8 mouse cellular contexts compared by ENCODE assay signal in genomic region chr10:85624504-85625169, GRCm38 (mm10).
A peak's percentile ranks its signal among the peaks of the same experiment; 100 is the strongest.
DNase-seq lines count a peak whose midpoint lies in the region; ATAC-seq and TF ChIP-seq lines count a peak whose summit lies in the region.

No protein-coding gene starts in this region.

- peak; percentile 40 for TF ChIP-seq RAD21 in CH12.LX (IDR thresholded peaks at IDR 0.05; ENCODE audit: low read depth, low read length)

- 3% methylated on average over 31 of the region's 31 CpGs for WGBS in forebrain, embryonic 16.5 days
- 4% methylated on average over 31 of the region's 31 CpGs for WGBS in hindbrain, embryonic 11.5 days
- WGBS in lung, adult 2 months = 6% methylated on average over 31 of the region's 31 CpGs
- 2% methylated on average over 31 of the region's 31 CpGs for WGBS in olfactory bulb, adult 2 months

- no peak for TF ChIP-seq EP300 in CH12.LX (IDR thresholded peaks at IDR 0.05; ENCODE audit: low read length)

- H3K36me3 ChIP-seq in CH12.LX (replicated peaks in 1 of 2; ENCODE audit: control insufficient read depth in 1 of 2, insufficient read depth in 1 of 2, low read length in 1 of 2) = peaks cover 0 to 65% of the 10 kb centered on the region in 2 experiments
- H3K36me3 ChIP-seq in forebrain, embryonic 16.5 days (ENCODE audit: control insufficient read depth, insufficient read depth) = no peaks in the 10 kb centered on the region
- H3K36me3 ChIP-seq in hindbrain, embryonic 11.5 days (ENCODE audit: control insufficient read depth, insufficient read depth, low read length) = no peaks in the 10 kb centered on the region

- no peak for DNase-seq in CH12.LX (ENCODE audit: extremely low read depth)
- DNase-seq in cerebellum, adult 11 months = peak; percentile 67
- DNase-seq in hindbrain, embryonic 11.5 days (ENCODE audit: low spot score) = peak; percentile 71
- DNase-seq in layer of hippocampus, adult 9-10 months (ENCODE audit: low spot score) = peak; percentile 31
- peak; percentile 19 for DNase-seq in lung, adult 2 months
- DNase-seq in thymus, postnatal 36 days = peak; percentile 22 to 30

- dilution Hi-C loops in CH12.LX (cut with MboI; ENCODE audit: extremely low pct_ligation_motif_present, extremely low pct_unique_long_range_greater_than_20kb, low sequenced_read_pairs) = no loop called here

- peak; percentile 88 for ATAC-seq in forebrain, embryonic 16.5 days
- ATAC-seq in hindbrain, embryonic 11.5 days (ENCODE audit: low FRiP score) = peak; percentile 77

- H3K4me3 ChIP-seq in CH12.LX (replicated peaks in 1 of 3; ENCODE audit: low read depth in 2 of 3, low read length in 2 of 3, poor library complexity in 1 of 3) = no peak overlapping the region
- peak overlapping the region; percentile 39 for H3K4me3 ChIP-seq in forebrain, embryonic 16.5 days (replicated peaks; ENCODE audit: low read length)
- H3K4me3 ChIP-seq in hindbrain, embryonic 11.5 days (ENCODE audit: low read depth, low read length) = peak overlapping the region; percentile 15; the same call in 1 of the 2 replicates
- peak overlapping the region; percentile 25 for H3K4me3 ChIP-seq in lung, adult 2 months (replicated peaks; ENCODE audit: extremely low read depth, low read depth, low read length)
- peak overlapping the region; percentile 45 for H3K4me3 ChIP-seq in olfactory bulb, adult 2 months (ENCODE audit: insufficient read depth, low read depth, low read length)

- H3K4me2 ChIP-seq in CH12.LX (ENCODE audit: insufficient read depth, low read depth, poor library complexity, severe bottlenecking) = no peak overlapping the region
- H3K4me2 ChIP-seq in forebrain, embryonic 16.5 days (ENCODE audit: low read length) = peak overlapping the region; percentile 54
- H3K4me2 ChIP-seq in hindbrain, embryonic 11.5 days (replicated peaks; ENCODE audit: low read depth, low read length) = peak overlapping the region; percentile 24

- H3K9ac ChIP-seq in CH12.LX (ENCODE audit: insufficient read depth, low read depth) = no peak overlapping the region
- peak overlapping the region; percentile 20 for H3K9ac ChIP-seq in forebrain, embryonic 16.5 days (replicated peaks; ENCODE audit: low read depth, low read length)
- H3K9ac ChIP-seq in hindbrain, embryonic 11.5 days (ENCODE audit: low read depth, low read length) = no peak overlapping the region

- H3K27ac ChIP-seq in CH12.LX (ENCODE audit: insufficient read depth, low read depth) = no peak overlapping the region
- no peak overlapping the region for H3K27ac ChIP-seq in forebrain, embryonic 16.5 days (ENCODE audit: low read length)
- H3K27ac ChIP-seq in hindbrain, embryonic 11.5 days (ENCODE audit: low read depth, low read length) = no peak overlapping the region
- no peak overlapping the region for H3K27ac ChIP-seq in olfactory bulb, adult 2 months (ENCODE audit: insufficient read depth, low read depth, low read length)

- in situ Hi-C loops in CH12.LX (cut with MboI; ENCODE audit: low pct_ligation_motif_present, low pct_unique_long_range_greater_than_20kb, low sequenced_read_pairs) = no loop called here

- no peaks in the 10 kb centered on the region for H3K9me3 ChIP-seq in CH12.LX (replicated peaks; ENCODE audit: low read length)
- no peaks in the 10 kb centered on the region for H3K9me3 ChIP-seq in forebrain, embryonic 16.5 days (ENCODE audit: control insufficient read depth, low read length)
- H3K9me3 ChIP-seq in hindbrain, embryonic 11.5 days (ENCODE audit: control insufficient read depth, low read length) = no peaks in the 10 kb centered on the region

- no peak for TF ChIP-seq POLR2A in CH12.LX (IDR thresholded peaks at IDR 0.05; ENCODE audit: low read depth, low read length)
- TF ChIP-seq POLR2A in lung, adult 2 months (IDR thresholded peaks at IDR 0.05; ENCODE audit: borderline replicate concordance, extremely low read depth, low read depth, low read length) = no peak
- TF ChIP-seq POLR2A in olfactory bulb, adult 2 months (IDR thresholded peaks at IDR 0.05; ENCODE audit: insufficient read depth, low read depth, low read length) = no peak

- H3K79me2 ChIP-seq in CH12.LX (replicated peaks; ENCODE audit: control insufficient read depth, extremely low read depth, insufficient read depth, poor library complexity, severe bottlenecking) = no peaks in the 10 kb centered on the region

- H3K27me3 ChIP-seq in CH12.LX (replicated peaks) = no peaks in the 10 kb centered on the region
- H3K27me3 ChIP-seq in forebrain, embryonic 16.5 days (replicated peaks; ENCODE audit: control insufficient read depth, insufficient read depth, low read length) = no peaks in the 10 kb centered on the region
- H3K27me3 ChIP-seq in hindbrain, embryonic 11.5 days (ENCODE audit: control insufficient read depth, insufficient read depth, low read length) = no peaks in the 10 kb centered on the region

- H3K4me1 ChIP-seq in CH12.LX (ENCODE audit: control insufficient read depth in 1 of 2, insufficient read depth in 2 of 2) = peaks cover 0 to 22% of the 10 kb centered on the region in 2 experiments; a peak in 2 of 4 replicates
- H3K4me1 ChIP-seq in forebrain, embryonic 16.5 days (replicated peaks; ENCODE audit: control insufficient read depth, insufficient read depth, low read length) = peaks cover 3% of the 10 kb centered on the region; the same call in 1 of the 2 replicates
- H3K4me1 ChIP-seq in hindbrain, embryonic 11.5 days (replicated peaks; ENCODE audit: control insufficient read depth, insufficient read depth, low read length) = no peaks in the 10 kb centered on the region
- 0 out of 2 replicates have a peak, but pooled peaks cover 3% of the 10 kb centered on the region for H3K4me1 ChIP-seq in lung, adult 2 months (ENCODE audit: control insufficient read depth, insufficient read depth, low read length)
- peaks cover 5% of the 10 kb centered on the region; the same call in 1 of the 2 replicates for H3K4me1 ChIP-seq in olfactory bulb, adult 2 months (ENCODE audit: control insufficient read depth, insufficient read depth, low read length)

- peak in 1 of 2 experiments; percentile 42; a peak in 2 of 4 replicates for TF ChIP-seq CTCF in CH12.LX (conservative IDR thresholded peaks at IDR 0.05 in 1 of 2, IDR thresholded peaks at IDR 0.05 in 1 of 2; ENCODE audit: low read depth in 2 of 2, low read length in 2 of 2)
- peak; percentile 60 for TF ChIP-seq CTCF in lung, adult 2 months (IDR thresholded peaks at IDR 0.05; ENCODE audit: insufficient read depth, low read length)
- TF ChIP-seq CTCF in olfactory bulb, adult 2 months (IDR thresholded peaks at IDR 0.05; ENCODE audit: insufficient read depth, low read depth, low read length) = peak; percentile 50; the same call in 1 of the 2 replicates

TF ChIP-seq in CH12.LX, 34 proteins besides CTCF, POLR2A, EP300 and RAD21:
- no peak for TF ChIP-seq BHLHE40 (IDR thresholded peaks at IDR 0.05; ENCODE audit: low read depth, low read length)
- no peak for TF ChIP-seq POLR2AphosphoS2 (IDR thresholded peaks at IDR 0.05; ENCODE audit: low read depth, low read length)
- no peak for TF ChIP-seq ZC3H11A (IDR thresholded peaks at IDR 0.05; ENCODE audit: low read depth, low read length)
- peak; percentile 40 for TF ChIP-seq SMC3 (IDR thresholded peaks at IDR 0.05; ENCODE audit: low read depth, low read length)

Comparison
In these comparisons a context has a peak if more than half of its experiments do, and no peak if none do; other contexts are left out.
1. H3K4me3 ChIP-seq: peak in forebrain, embryonic 16.5 days (single experiment), hindbrain, embryonic 11.5 days (single experiment), lung, adult 2 months (single experiment) and olfactory bulb, adult 2 months (single experiment); none in CH12.LX (0 of 3).